Mouse (Mus musculus) CH12.LX (cell line): ENCODE measurements around the gene Pex14. TPM values are rescaled to one million over a fixed set of nuclear protein-coding genes. Genes with fewer than 3 reads are reported as not detected.

Source experiments
- DNase-seq: peaks from one replicate; pipeline ENCODE4 v3.0.0-alpha.2; 2013; ENCODE audit errors: extremely low read depth
- H3K27ac ChIP-seq: 2 replicates; pipeline ENCODE4 v1.5.1; 2012; ENCODE audit warnings: low read depth, mild to moderate bottlenecking, control low read depth, moderate library complexity; ENCODE audit not compliant: insufficient read depth
- H3K27me3 ChIP-seq: replicated peaks from 2 replicates; pipeline ENCODE3; 2012; ENCODE audit warnings: inconsistent platforms
- H3K36me3 ChIP-seq, 2 experiments: replicated peaks in 1 of 2; 2 replicates each; pipeline versions ENCODE3 to v1.6.1; 2012; ENCODE audit warnings: inconsistent platforms in 1 of 2, low read length in 1 of 2, mild to moderate bottlenecking in 1 of 2, mixed read lengths in 1 of 2, moderate library complexity in 1 of 2; ENCODE audit not compliant: control insufficient read depth in 1 of 2, insufficient read depth in 1 of 2
- H3K4me1 ChIP-seq, 2 experiments: 2 replicates each; pipeline ENCODE4 v1.6.1; 2012; ENCODE audit warnings: inconsistent platforms in 1 of 2, moderate library complexity in 1 of 2; ENCODE audit not compliant: insufficient read depth in 2 of 2, control insufficient read depth in 1 of 2
- H3K4me2 ChIP-seq: 2 replicates; pipeline ENCODE4 v1.6.1; 2012; ENCODE audit warnings: low read depth, mild to moderate bottlenecking, control low read depth; ENCODE audit not compliant: poor library complexity, insufficient read depth, severe bottlenecking
- H3K4me3 ChIP-seq, 3 experiments: fragments of 150-350 bp in 1 of 3; sonication (generic) in 1 of 3; replicated peaks in 1 of 3; 2 replicates each; pipeline versions ENCODE3 to v1.5.1; 2011 to 2012; ENCODE audit warnings: low read depth in 2 of 3, low read length in 2 of 3, mild to moderate bottlenecking in 2 of 3, moderate library complexity in 2 of 3, control low read depth in 1 of 3, improper control_type of control experiment in 1 of 3, inconsistent platforms in 1 of 3, mixed read lengths in 1 of 3; ENCODE audit not compliant: poor library complexity in 1 of 3
- H3K79me2 ChIP-seq: replicated peaks from 2 replicates; pipeline ENCODE4 v1.6.1; 2012; ENCODE audit warnings: mild to moderate bottlenecking, moderate library complexity; ENCODE audit not compliant: control insufficient read depth, poor library complexity, insufficient read depth, severe bottlenecking; ENCODE audit errors: extremely low read depth
- H3K9ac ChIP-seq: 2 replicates; pipeline ENCODE4 v1.6.1; 2012; ENCODE audit warnings: low read depth, mild to moderate bottlenecking, control low read depth, moderate library complexity; ENCODE audit not compliant: insufficient read depth
- H3K9me3 ChIP-seq: replicated peaks from 2 replicates; pipeline ENCODE3; 2012; ENCODE audit warnings: low read length, inconsistent platforms, mixed read lengths
- BHLHE40 ChIP-seq: IDR thresholded peaks from 2 replicates; pipeline ENCODE4 v1.6.1; 2011; ENCODE audit warnings: mild to moderate bottlenecking, low read depth, low read length, improper control_type of control experiment
- CTCF ChIP-seq, 2 experiments: IDR thresholded peaks in 1 of 2; conservative IDR thresholded peaks in 1 of 2; 2 replicates each; pipeline ENCODE4 v1.5.1; 2011 to 2012; ENCODE audit warnings: low read depth in 2 of 2, low read length in 2 of 2, improper control_type of control experiment in 1 of 2, inconsistent platforms in 1 of 2, mild to moderate bottlenecking in 1 of 2, moderate library complexity in 1 of 2
- ETS1 ChIP-seq: conservative IDR thresholded peaks from 2 replicates; pipeline ENCODE4 v1.6.1; 2012; ENCODE audit warnings: low read depth, mild to moderate bottlenecking, inconsistent platforms, low read length, improper control_type of control experiment, moderate library complexity
- GABPA ChIP-seq: IDR thresholded peaks from 2 replicates; pipeline ENCODE4 v1.6.1; 2012; ENCODE audit warnings: low read depth, low read length, improper control_type of control experiment, inconsistent platforms; ENCODE audit not compliant: insufficient replicate concordance
- IRF4 ChIP-seq: IDR thresholded peaks from 2 replicates; pipeline ENCODE4 v1.6.1; 2014; ENCODE audit warnings: low read depth, mild to moderate bottlenecking, inconsistent platforms, low read length, improper control_type of control experiment
- KAT2A ChIP-seq: IDR thresholded peaks from 2 replicates; pipeline ENCODE4 v1.6.1; 2012; ENCODE audit warnings: low read length, improper control_type of control experiment, inconsistent platforms; ENCODE audit not compliant: insufficient replicate concordance
- MAFK ChIP-seq: IDR thresholded peaks from 2 replicates; pipeline ENCODE4 v1.6.1; 2011; ENCODE audit warnings: low read length, improper control_type of control experiment; ENCODE audit not compliant: insufficient replicate concordance
- MYC ChIP-seq: IDR thresholded peaks from 2 replicates; pipeline ENCODE4 v1.6.1; 2011; ENCODE audit warnings: low read depth, mild to moderate bottlenecking, improper control_type of control experiment, low read length
- PAX5 ChIP-seq: IDR thresholded peaks from 2 replicates; pipeline ENCODE4 v1.6.1; 2012; ENCODE audit warnings: low read length, inconsistent platforms, mixed read lengths
- RAD21 ChIP-seq: IDR thresholded peaks from 2 replicates; pipeline ENCODE4 v1.6.1; 2011; ENCODE audit warnings: low read depth, mild to moderate bottlenecking, low read length, improper control_type of control experiment, moderate library complexity
- RCOR1 ChIP-seq: conservative IDR thresholded peaks from 2 replicates; pipeline ENCODE4 v1.6.1; 2012; ENCODE audit warnings: low read depth, mild to moderate bottlenecking, inconsistent platforms, low read length, improper control_type of control experiment
- SIN3A ChIP-seq: IDR thresholded peaks from 2 replicates; pipeline ENCODE4 v1.6.1; 2012; ENCODE audit warnings: low read length, improper control_type of control experiment, inconsistent platforms
- SMC3 ChIP-seq: IDR thresholded peaks from 2 replicates; pipeline ENCODE4 v1.6.1; 2011; ENCODE audit warnings: low read depth, low read length, improper control_type of control experiment
- TCF12 ChIP-seq: IDR thresholded peaks from 2 replicates; pipeline ENCODE4 v1.6.1; 2014; ENCODE audit warnings: low read depth, mild to moderate bottlenecking, inconsistent platforms, low read length, improper control_type of control experiment
- UBTF ChIP-seq: IDR thresholded peaks from 2 replicates; pipeline ENCODE4 v1.6.1; 2012; ENCODE audit warnings: low read depth, mild to moderate bottlenecking, inconsistent platforms, low read length, improper control_type of control experiment, moderate library complexity
- ZC3H11A ChIP-seq: IDR thresholded peaks from 2 replicates; pipeline ENCODE4 v1.6.1; 2012; ENCODE audit warnings: low read depth, mild to moderate bottlenecking, inconsistent platforms, low read length, improper control_type of control experiment
- ZKSCAN1 ChIP-seq: IDR thresholded peaks from 2 replicates; pipeline ENCODE4 v1.6.1; 2012; ENCODE audit warnings: low read depth, inconsistent platforms, low read length, improper control_type of control experiment, borderline replicate concordance
- ZNF384 ChIP-seq: IDR thresholded peaks from 2 replicates; pipeline ENCODE4 v1.6.1; 2012; ENCODE audit warnings: low read depth, low read length, improper control_type of control experiment, inconsistent platforms
- dilution Hi-C: fragments of 300-500 bp; cut with MboI; formaldehyde crosslinking; loops from 2 replicates; pipeline ENCODE4 v1.14.3; 2020; ENCODE audit warnings: low sequenced_read_pairs; ENCODE audit not compliant: extremely low pct_unique_long_range_greater_than_20kb, extremely low pct_ligation_motif_present
- in situ Hi-C: fragments of 300-500 bp; cut with MboI; formaldehyde crosslinking; loops from 3 replicates; pipeline ENCODE4 v1.14.3; 2019; ENCODE audit warnings: low sequenced_read_pairs, low pct_ligation_motif_present, low pct_unique_long_range_greater_than_20kb, mixed read lengths
- polyA plus RNA-seq: library from polyadenylated mRNA; unstranded; fragments of >175 nt; gene quantifications from 2 replicates; pipeline ENCODE4 v1.2.1, GENCODE M21; 2012; ENCODE audit warnings: low read depth; ENCODE audit not compliant: insufficient read length
- total RNA-seq, 2 experiments: library from RNA; depleted of rRNA; stranded (reverse); fragments of 300-350 nt in 1 of 2; fragments of >200 nt in 1 of 2; gene quantifications; 2 replicates each; pipeline ENCODE4 v1.2.3; 2012 to 2014

The Pex14 gene
- total and polyA plus RNA-seq, 3 experiments: 48.5 to 67.7 (median 63.6) TPM

GRCm38 (mm10) chr4:148970742-148971141, 128.9 kb downstream of the Pex14 start:
- H3K4me1 ChIP-seq: peaks cover 4 to 40% of the 10 kb centered on the region in 2 experiments
- dilution Hi-C loops (no loop called here), in situ Hi-C loops (no loop called here)
- no peak overlapping the region for H3K4me3 ChIP-seq
- no peaks in the 10 kb centered on the region for H3K9me3 ChIP-seq
- H3K79me2 ChIP-seq: no peaks in the 10 kb centered on the region
- TF ChIP-seq SIN3A: no peak
- no peak for TF ChIP-seq CTCF (conservative IDR thresholded peaks at IDR 0.05 in 1 of 2, IDR thresholded peaks at IDR 0.05 in 1 of 2; ENCODE audit: low read depth in 2 of 2, low read length in 2 of 2)
- no peak for TF ChIP-seq GABPA
- TF ChIP-seq PAX5: no peak
- no peak for TF ChIP-seq TCF12
- no peak for TF ChIP-seq RAD21
- TF ChIP-seq MYC: no peak
- TF ChIP-seq KAT2A: no peak
- no peak overlapping the region for H3K4me2 ChIP-seq
- no peak for DNase-seq
- H3K36me3 ChIP-seq: peaks cover 18 to 90% of the 10 kb centered on the region in 2 experiments
- no peaks in the 10 kb centered on the region for H3K27me3 ChIP-seq
- no peak overlapping the region for H3K9ac ChIP-seq
- H3K27ac ChIP-seq: no peak overlapping the region

- H3K9me3 ChIP-seq: no peaks in the 10 kb centered on the region
These were observed 130.1 kb downstream of the Pex14 start for GRCm38 (mm10) chr4:148969610-148970009.

GRCm38 (mm10) chr4:148968859-148969258, 130.8 kb downstream of the Pex14 start:
- H3K36me3 ChIP-seq: peaks cover 25 to 92% of the 10 kb centered on the region in 2 experiments
- no peaks in the 10 kb centered on the region for H3K79me2 ChIP-seq
- dilution Hi-C loops: no loop called here
- DNase-seq: no peak
- H3K4me2 ChIP-seq: no peak overlapping the region
- H3K27me3 ChIP-seq: no peaks in the 10 kb centered on the region
- TF ChIP-seq MAFK (no peak), MYC (no peak), ZNF384 (no peak)
- in situ Hi-C loops: no loop called here
- H3K27ac ChIP-seq: no peak overlapping the region
- peaks cover 4 to 40% of the 10 kb centered on the region in 2 experiments for H3K4me1 ChIP-seq
- H3K9me3 ChIP-seq: no peaks in the 10 kb centered on the region
- no peak overlapping the region for H3K4me3 ChIP-seq
- H3K9ac ChIP-seq: no peak overlapping the region

More at GRCm38 (mm10) chr4:148969610-148970009, 130.1 kb downstream of the Pex14 start:
- TF ChIP-seq TCF12 (no peak), ZC3H11A (no peak), CTCF (conservative IDR thresholded peaks at IDR 0.05 in 1 of 2, IDR thresholded peaks at IDR 0.05 in 1 of 2; ENCODE audit: low read depth in 2 of 2, low read length in 2 of 2) (no peak), SMC3 (no peak), ETS1 (peak; percentile 19; the same call in 1 of the 2 replicates), RCOR1 (no peak), ZNF384 (no peak), GABPA (no peak), SIN3A (no peak), UBTF (no peak), ZKSCAN1 (no peak), IRF4 (peak; percentile 30; the same call in 1 of the 2 replicates), BHLHE40 (peak; percentile 74)
- dilution Hi-C loops (no loop called here), in situ Hi-C loops (no loop called here)
- DNase-seq: peak; percentile 50
- H3K36me3 ChIP-seq: peaks cover 25 to 92% of the 10 kb centered on the region in 2 experiments
- no peaks in the 10 kb centered on the region for H3K27me3 ChIP-seq
- H3K79me2 ChIP-seq: no peaks in the 10 kb centered on the region
- no peak overlapping the region for H3K27ac ChIP-seq
- H3K4me1 ChIP-seq: peaks cover 4 to 40% of the 10 kb centered on the region in 2 experiments
- H3K4me3 ChIP-seq: no peak overlapping the region
- H3K4me2 ChIP-seq: no peak overlapping the region
- no peak overlapping the region for H3K9ac ChIP-seq
